Mouse (Mus musculus) olfactory bulb, adult 2 months (tissue): ENCODE data around the gene Inca1.

ENCODE experiments used
- CTCF ChIP-seq: fragments of 200-500 bp; IDR thresholded peaks from 2 replicates; pipeline ENCODE4 v1.5.1; 2012; ENCODE audit warnings: low read depth, mild to moderate bottlenecking, low read length, moderate library complexity; ENCODE audit not compliant: insufficient read depth
- POLR2A ChIP-seq: fragments of 200-500 bp; IDR thresholded peaks from 2 replicates; pipeline ENCODE4 v1.6.1; 2012; ENCODE audit warnings: mild to moderate bottlenecking, low read depth, low read length, moderate library complexity; ENCODE audit not compliant: insufficient read depth

GRCm38 (mm10) chr11:70638714-70639278, 61.2 kb downstream of the Inca1 start, which contains the start of gene Gp1ba:
- TF ChIP-seq POLR2A (no peak), CTCF (no peak)
